Mouse (Mus musculus) frontal cortex, adult (tissue): Measurements from ENCODE around the gene Gm960.

Experiments
- ATAC-seq: cut with Nextera tagmentation; 2 replicates; pipeline ENCODE4 v1.9.2; 2017; ENCODE audit warnings: mild to moderate bottlenecking, moderate library complexity, mixed read lengths; ENCODE audit not compliant: low TSS enrichment

Gm960 gene

GRCm38 (mm10) chr19:4698205-4698677, at the start of gene Gm960:
TSS of gene Gm960 (minus strand) at chr19:4698668.
- ATAC-seq, result peak; percentile 67

- ATAC-seq, result no peak
These were observed 49.3 kb upstream of the Gm960 start for GRCm38 (mm10) chr19:4747631-4748312.

GRCm38 (mm10) chr19:4746611-4747010, 48.1 kb upstream of the Gm960 start:
- ATAC-seq, result no peak

GRCm38 (mm10) chr19:4745681-4746080, 47.2 kb upstream of the Gm960 start:
- ATAC-seq, result 0 out of 2 replicates have a peak, but pooled peaks have one; percentile 1

- no peak for ATAC-seq
These were observed 46.6 kb upstream of the Gm960 start for GRCm38 (mm10) chr19:4745057-4745456.

- no peak for ATAC-seq
These were observed 45.6 kb upstream of the Gm960 start for GRCm38 (mm10) chr19:4744026-4744425.

GRCm38 (mm10) chr19:4743524-4743923, 45.1 kb upstream of the Gm960 start:
- no peak for ATAC-seq

GRCm38 (mm10) chr19:4742229-4742628, 43.8 kb upstream of the Gm960 start:
- no peak for ATAC-seq

GRCm38 (mm10) chr19:4741482-4741881, 43.0 kb upstream of the Gm960 start:
- ATAC-seq, result peak; percentile 57; the same call in 1 of the 2 replicates

GRCm38 (mm10) chr19:4739762-4740161, 41.3 kb upstream of the Gm960 start:
- ATAC-seq, result no peak

- no peak for ATAC-seq
These were observed 40.6 kb upstream of the Gm960 start for GRCm38 (mm10) chr19:4739053-4739452.

- no peak for ATAC-seq
These were observed 39.4 kb upstream of the Gm960 start for GRCm38 (mm10) chr19:4737866-4738265.

- peak; percentile 62; the same call in 1 of the 2 replicates for ATAC-seq
These were observed 34.6 kb upstream of the Gm960 start for GRCm38 (mm10) chr19:4733052-4733451.

- ATAC-seq, result no peak
These were observed 30.7 kb upstream of the Gm960 start for GRCm38 (mm10) chr19:4729186-4729585.

GRCm38 (mm10) chr19:4720671-4721244, 22.3 kb upstream of the Gm960 start:
- ATAC-seq, result no peak

- ATAC-seq, result no peak
These were observed 21.6 kb upstream of the Gm960 start for GRCm38 (mm10) chr19:4720112-4720511.

GRCm38 (mm10) chr19:4719351-4719764, 20.9 kb upstream of the Gm960 start:
- ATAC-seq, result no peak

GRCm38 (mm10) chr19:4718716-4719115, 20.2 kb upstream of the Gm960 start:
- ATAC-seq, result peak; percentile 73; the same call in 1 of the 2 replicates

GRCm38 (mm10) chr19:4717281-4717680, 18.8 kb upstream of the Gm960 start:
- no peak for ATAC-seq

GRCm38 (mm10) chr19:4716756-4717155, 18.3 kb upstream of the Gm960 start:
- no peak for ATAC-seq

- ATAC-seq, result no peak
These were observed 15.4 kb upstream of the Gm960 start for GRCm38 (mm10) chr19:4713886-4714285.

GRCm38 (mm10) chr19:4712781-4713526, 14.5 kb upstream of the Gm960 start:
- ATAC-seq, result no peak; the same call in 1 of the 2 replicates
